Mouse (Mus musculus) ES-E14 (cell line): ENCODE data around the gene Pla2g12b. TPM values are rescaled to one million over a fixed set of nuclear protein-coding genes. Genes with fewer than 3 reads are reported as not detected.

Experiments
- DNase-seq: peaks from one replicate; pipeline ENCODE4 v3.0.0-alpha.2; 2013; ENCODE audit warnings: low read depth, low spot score
- H3K27ac ChIP-seq: 2 replicates; pipeline ENCODE4 v1.5.1; 2012; ENCODE audit warnings: low read depth, mild to moderate bottlenecking, low read length, moderate library complexity, mixed read lengths; ENCODE audit not compliant: poor library complexity, insufficient read depth, severe bottlenecking
- H3K36me3 ChIP-seq: 2 replicates; pipeline ENCODE4 v1.6.1; 2012; ENCODE audit warnings: mild to moderate bottlenecking, low read length, moderate library complexity, mixed read lengths; ENCODE audit not compliant: control insufficient read depth, poor library complexity, insufficient read depth, severe bottlenecking
- H3K4me1 ChIP-seq, 2 experiments: fragments of 150-350 bp in 1 of 2; sonication (generic) in 1 of 2; 2 replicates each; pipeline ENCODE4 v1.6.1; 2012; ENCODE audit warnings: low read length in 2 of 2, mild to moderate bottlenecking in 1 of 2, mixed read lengths in 1 of 2; ENCODE audit not compliant: control insufficient read depth in 2 of 2, insufficient read depth in 2 of 2, poor library complexity in 1 of 2
- H3K4me3 ChIP-seq, 2 experiments: fragments of 150-350 bp in 1 of 2; sonication (generic) in 1 of 2; 2 replicates each; pipeline ENCODE4 v1.5.1; 2012; ENCODE audit warnings: low read length in 2 of 2, low read depth in 1 of 2, mild to moderate bottlenecking in 1 of 2, mixed read lengths in 1 of 2; ENCODE audit not compliant: insufficient read depth in 1 of 2, poor library complexity in 1 of 2, severe bottlenecking in 1 of 2
- H3K9ac ChIP-seq: 2 replicates; pipeline ENCODE4 v1.6.1; 2012; ENCODE audit warnings: low read depth, mild to moderate bottlenecking, low read length, mixed read lengths; ENCODE audit not compliant: poor library complexity, insufficient read depth, severe bottlenecking
- H3K9me3 ChIP-seq: fragments of 150-350 bp; sonication (generic); 2 replicates; pipeline ENCODE4 v1.6.1; 2012; ENCODE audit warnings: low read depth, mild to moderate bottlenecking, low read length; ENCODE audit not compliant: control insufficient read depth, insufficient read depth
- CHD2 ChIP-seq: IDR thresholded peaks from 2 replicates; pipeline ENCODE4 v1.6.1; 2014; ENCODE audit warnings: mild to moderate bottlenecking, low read depth, low read length, inconsistent platforms
- HCFC1 ChIP-seq: IDR thresholded peaks from 2 replicates; pipeline ENCODE4 v1.6.1; 2012; ENCODE audit warnings: low read length, inconsistent platforms, borderline replicate concordance; ENCODE audit not compliant: insufficient read depth
- MAFK ChIP-seq: IDR thresholded peaks from 2 replicates; pipeline ENCODE4 v1.6.1; 2014; ENCODE audit warnings: mild to moderate bottlenecking, low read depth, low read length, inconsistent platforms; ENCODE audit not compliant: insufficient read depth
- ZC3H11A ChIP-seq: IDR thresholded peaks from 2 replicates; pipeline ENCODE4 v1.6.1; 2012; ENCODE audit warnings: low read depth, mild to moderate bottlenecking, inconsistent platforms, low read length, borderline replicate concordance
- ZNF384 ChIP-seq: IDR thresholded peaks from 2 replicates; pipeline ENCODE4 v1.6.1; 2012; ENCODE audit warnings: low read depth, low read length, inconsistent platforms
- in situ Hi-C, 2 experiments: fragments of 600-800 bp; cut with MboI; formaldehyde crosslinking; loops; one replicate each; pipeline ENCODE4 v1.15.1; 2025; ENCODE audit warnings: low sequenced_read_pairs in 2 of 2, inconsistent platforms in 1 of 2; ENCODE audit not compliant: unreplicated experiment in 2 of 2
- total RNA-seq: library from RNA; depleted of rRNA; stranded (reverse); fragments of 300-350 nt; gene quantifications from 2 replicates; pipeline ENCODE4 v1.2.3, GENCODE M21; 2012

Pla2g12b gene
- total RNA-seq, 1 experiment: 2.1 TPM

- no peaks in the 10 kb centered on the region for H3K9me3 ChIP-seq
- no peaks in the 10 kb centered on the region for H3K36me3 ChIP-seq
- no peak overlapping the region for H3K27ac ChIP-seq
- in situ Hi-C loops: no loop called here
- no peaks in the 10 kb centered on the region for H3K4me1 ChIP-seq
- H3K9ac ChIP-seq: no peak overlapping the region
- TF ChIP-seq ZC3H11A (no peak), CHD2 (no peak), ZNF384 (no peak), HCFC1 (no peak), MAFK (no peak)
- DNase-seq: no peak
- H3K4me3 ChIP-seq: no peak overlapping the region
Measured at GRCm38 (mm10) chr10:59426371-59426770, 22.9 kb downstream of the Pla2g12b start.

GRCm38 (mm10) chr10:59429448-59430135, 26.1 kb downstream of the Pla2g12b start:
- Histone ChIP-seq H3K36me3 (no peaks in the 10 kb centered on the region), H3K4me1 (no peaks in the 10 kb centered on the region), H3K9ac (no peak overlapping the region), H3K27ac (no peak overlapping the region), H3K4me3 (no peak overlapping the region), H3K9me3 (no peaks in the 10 kb centered on the region)
- TF ChIP-seq HCFC1 (no peak), MAFK (no peak), CHD2 (no peak), ZNF384 (no peak)
- no peak for DNase-seq
- in situ Hi-C loops: no loop called here

GRCm38 (mm10) chr10:59430701-59431218, 27.3 kb downstream of the Pla2g12b start:
- Histone ChIP-seq H3K27ac (no peak overlapping the region), H3K9me3 (no peaks in the 10 kb centered on the region), H3K9ac (no peak overlapping the region), H3K4me3 (no peak overlapping the region), H3K36me3 (no peaks in the 10 kb centered on the region), H3K4me1 (no peaks in the 10 kb centered on the region)
- in situ Hi-C loops: no loop called here
- TF ChIP-seq HCFC1 (no peak), MAFK (no peak), ZC3H11A (no peak), CHD2 (no peak), ZNF384 (no peak)
- no peak for DNase-seq

GRCm38 (mm10) chr10:59435746-59436145, 32.3 kb downstream of the Pla2g12b start:
- no peak for DNase-seq
- no peak overlapping the region for H3K9ac ChIP-seq
- H3K9me3 ChIP-seq: no peaks in the 10 kb centered on the region
- TF ChIP-seq ZNF384 (no peak), HCFC1 (no peak), CHD2 (no peak), ZC3H11A (no peak)
- no peaks in the 10 kb centered on the region for H3K36me3 ChIP-seq
- H3K4me1 ChIP-seq: no peaks in the 10 kb centered on the region
- H3K27ac ChIP-seq: no peak overlapping the region
- no peak overlapping the region for H3K4me3 ChIP-seq
- in situ Hi-C loops: no loop called here

GRCm38 (mm10) chr10:59438651-59439050, 35.2 kb downstream of the Pla2g12b start:
- H3K9me3 ChIP-seq: no peaks in the 10 kb centered on the region
- H3K9ac ChIP-seq: no peak overlapping the region
- H3K36me3 ChIP-seq: no peaks in the 10 kb centered on the region
- no peak overlapping the region for H3K27ac ChIP-seq
- no peak overlapping the region for H3K4me3 ChIP-seq
- no peak for DNase-seq
- in situ Hi-C loops: no loop called here
- H3K4me1 ChIP-seq: no peaks in the 10 kb centered on the region
- TF ChIP-seq HCFC1: no peak
- no peak for TF ChIP-seq ZNF384
- no peak for TF ChIP-seq CHD2
- no peak for TF ChIP-seq MAFK
- TF ChIP-seq ZC3H11A: no peak
